Mouse (Mus musculus) stomach, postnatal 0 days (tissue): ENCODE measurements around the gene Gm49403. TPM values are rescaled to one million over a fixed set of nuclear protein-coding genes. Genes with fewer than 3 reads are reported as not detected.

ENCODE experiments used
- ATAC-seq: fragments of 200-750 bp; cut with Nextera tagmentation; 2 replicates; pipeline ENCODE4 v1.8.0; 2017; ENCODE audit not compliant: low FRiP score, low TSS enrichment
- DNase-seq: peaks from one replicate; pipeline ENCODE4 v3.0.0-alpha.2; 2016; ENCODE audit warnings: low spot score
- H3K27ac ChIP-seq: fragments of 300-500 bp; sonication (generic); replicated peaks from 2 replicates; pipeline ENCODE4 v1.5.1; 2014; ENCODE audit warnings: mild to moderate bottlenecking, control low read depth
- H3K27me3 ChIP-seq: fragments of 300-500 bp; sonication (generic); 2 replicates; pipeline ENCODE4 v1.6.1; 2014; ENCODE audit warnings: low read length; ENCODE audit not compliant: control insufficient read depth, insufficient read depth
- H3K36me3 ChIP-seq: fragments of 300-500 bp; sonication (generic); 2 replicates; pipeline ENCODE4 v1.6.1; 2014; ENCODE audit warnings: low read length, mixed read lengths; ENCODE audit not compliant: control insufficient read depth, insufficient read depth
- H3K4me1 ChIP-seq: fragments of 300-500 bp; sonication (generic); replicated peaks from 2 replicates; pipeline ENCODE4 v1.6.1; 2014; ENCODE audit warnings: antibody characterized with exemption; ENCODE audit not compliant: control insufficient read depth, insufficient read depth
- H3K4me2 ChIP-seq: fragments of 300-500 bp; sonication (generic); replicated peaks from 2 replicates; pipeline ENCODE4 v1.6.1; 2014; ENCODE audit warnings: low read depth, mild to moderate bottlenecking, control low read depth, moderate library complexity
- H3K4me3 ChIP-seq: fragments of 300-500 bp; sonication (generic); 2 replicates; pipeline ENCODE4 v1.5.1; 2014; ENCODE audit warnings: low read depth, low read length, control low read depth
- H3K9ac ChIP-seq: fragments of 300-500 bp; sonication (generic); 2 replicates; pipeline ENCODE4 v1.6.1; 2014; ENCODE audit warnings: mild to moderate bottlenecking, low read length, control low read depth, mixed read lengths
- H3K9me3 ChIP-seq: fragments of 300-500 bp; sonication (generic); 2 replicates; pipeline ENCODE4 v1.6.1; 2016; ENCODE audit warnings: low read length; ENCODE audit not compliant: control insufficient read depth
- CTCF ChIP-seq: IDR thresholded peaks from 2 replicates; pipeline ENCODE4 v1.5.1; 2016; ENCODE audit warnings: antibody characterized with exemption, low read depth, mild to moderate bottlenecking, moderate library complexity
- EP300 ChIP-seq: optimal IDR thresholded peaks from 2 replicates; pipeline ENCODE3; 2016; ENCODE audit warnings: antibody characterized with exemption
- WGBS: fragments of 180-500 bp; shearing (Covaris S2); extraction: QIAGEN DNeasy Blood & Tissue Kit; methylation state at CpG from one replicate; pipeline ENCODE4 v1.1.7; 2014; 5-methylcytosine and 5-hydroxymethylcytosine counted together
- polyA plus RNA-seq: library from polyadenylated mRNA; unstranded; fragments of >200 nt; fragmentation: Nextera tagmentation; extraction: Ambion mirVana; gene quantifications from 2 replicates; pipeline ENCODE4 v1.2.1, GENCODE M21; 2015

Gm49403 gene
- polyA plus RNA-seq, 1 experiment from 2014 or later: not detected

DNA sequence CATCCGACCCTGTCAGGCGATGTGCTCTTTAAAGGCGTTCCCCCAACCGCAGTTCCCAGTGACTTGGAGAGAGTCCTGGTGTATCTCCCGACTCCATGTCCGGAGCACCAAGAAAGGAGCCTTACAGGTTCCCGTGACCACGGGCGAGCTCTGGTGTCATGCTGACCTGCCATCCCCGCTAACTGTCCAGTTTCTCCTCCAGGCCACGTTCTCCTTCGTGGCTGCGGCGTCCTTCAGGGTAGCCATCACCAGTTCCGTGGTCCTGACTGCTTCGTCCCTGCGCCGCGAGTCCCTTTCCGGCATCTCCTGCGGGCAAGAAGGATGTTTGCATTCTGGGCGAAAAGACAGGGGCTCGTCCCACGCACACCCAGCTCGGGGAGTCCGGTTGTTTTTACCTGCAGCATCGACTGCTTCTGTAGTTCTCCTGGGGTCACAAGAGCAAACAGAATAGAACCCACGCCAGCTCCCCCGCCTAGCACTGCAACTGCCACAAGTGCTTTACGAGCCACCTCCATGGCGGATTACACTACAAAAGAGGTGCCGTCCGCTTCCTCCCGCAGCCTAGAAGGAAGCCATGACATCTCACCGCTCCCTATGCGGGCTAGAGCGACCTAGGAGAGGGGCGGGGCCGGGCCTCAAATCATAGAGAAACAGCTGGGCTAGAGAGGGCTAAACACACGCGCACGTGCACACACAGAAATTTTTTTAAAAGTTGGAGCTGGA, 3.3 kb upstream of the Gm49403 start, which contains the start of gene Uqcc3:
Gene Uqcc3, minus strand, starts transcription at position 613 of the 723 bp plus-strand sequence.
- Histone ChIP-seq H3K27me3 (no peaks in the 10 kb centered on the region), H3K4me2 (peak within 1 kb of the TSS; percentile 79), H3K9ac (peak within 1 kb of the TSS; percentile 83), H3K4me3 (peak within 1 kb of the TSS; percentile 82), H3K36me3 (peaks cover 8% of the 10 kb centered on the region; the same call in 1 of the 2 replicates), H3K9me3 (no peaks in the 10 kb centered on the region), H3K27ac (peak within 1 kb of the TSS; percentile 92), H3K4me1 (no peaks in the 10 kb centered on the region)
- DNase-seq (peak; percentile 90), ATAC-seq (peak; percentile 94)
- TF ChIP-seq EP300: no peak
- TF ChIP-seq CTCF: no peak
- WGBS: under 1% methylated on average over 42 of the region's 42 CpGs

DNA sequence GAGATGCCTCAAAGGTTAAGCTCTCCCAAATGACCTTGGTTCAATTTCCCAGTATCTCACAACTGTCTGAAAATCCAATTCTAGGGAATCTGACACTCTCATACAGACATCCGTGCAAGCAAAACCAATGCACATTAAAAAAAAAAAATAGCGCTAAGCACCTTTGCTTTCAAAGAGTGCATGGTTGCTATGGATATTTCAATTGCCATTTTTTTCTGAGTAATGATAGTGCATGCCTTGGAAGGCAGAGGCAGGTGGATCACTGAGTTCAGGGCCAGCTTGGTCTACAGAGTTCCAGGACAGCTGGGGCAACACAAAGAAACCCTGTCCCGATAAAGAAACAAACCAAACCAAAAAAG, 2.7 kb upstream of the Gm49403 start:
- no peaks in the 10 kb centered on the region for H3K4me1 ChIP-seq
- DNase-seq: no peak
- no peaks in the 10 kb centered on the region for H3K9me3 ChIP-seq
- ATAC-seq: peak; percentile 14
- peaks cover 3% of the 10 kb centered on the region; the same call in 1 of the 2 replicates for H3K36me3 ChIP-seq
- no peaks in the 10 kb centered on the region for H3K27me3 ChIP-seq
- TF ChIP-seq EP300: no peak
- no peak for TF ChIP-seq CTCF
- peak overlapping the region; percentile 82 for H3K4me3 ChIP-seq
- no peak overlapping the region for H3K27ac ChIP-seq
- H3K4me2 ChIP-seq: peak overlapping the region; percentile 79
- 6% methylated on average over 3 of the region's 3 CpGs for WGBS
- peak overlapping the region; percentile 83; the same call in 1 of the 2 replicates for H3K9ac ChIP-seq

DNA sequence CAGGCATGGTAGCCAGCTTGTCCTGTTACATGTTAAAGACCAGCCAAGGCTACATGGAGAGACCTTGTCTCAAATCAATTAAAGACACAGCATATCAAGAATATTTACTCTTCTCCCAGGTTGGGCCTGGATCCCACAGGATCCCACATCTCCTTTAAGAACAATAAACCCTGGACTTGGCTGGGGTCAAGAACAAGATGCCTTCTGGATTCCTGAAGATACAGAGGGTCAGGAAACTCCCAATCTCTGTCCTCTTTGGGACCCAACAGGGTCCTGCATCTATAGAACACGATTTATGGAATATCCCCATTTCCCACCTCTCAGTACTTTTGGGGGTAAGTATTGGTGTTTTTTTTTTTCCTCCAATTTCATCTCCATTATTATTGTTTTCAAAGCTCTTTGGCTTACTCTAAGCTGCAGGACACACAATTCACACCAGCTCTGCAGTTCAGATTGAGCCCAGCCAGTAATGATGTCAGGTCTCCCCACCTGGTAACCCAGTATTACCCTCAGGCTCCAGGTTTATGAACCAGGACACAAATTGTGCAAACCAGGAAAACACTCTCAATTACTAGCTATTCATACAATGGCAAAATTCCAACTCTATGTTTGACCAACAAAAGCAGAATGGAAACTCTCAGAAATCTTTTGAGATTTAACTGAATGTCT, 3.3 kb downstream of the Gm49403 start:
- no peak overlapping the region; the same call in 1 of the 2 replicates for H3K4me2 ChIP-seq
- no peaks in the 10 kb centered on the region for H3K27me3 ChIP-seq
- H3K27ac ChIP-seq: no peak overlapping the region; the same call in 1 of the 2 replicates
- no peak overlapping the region for H3K4me3 ChIP-seq
- no peaks in the 10 kb centered on the region for H3K9me3 ChIP-seq
- ATAC-seq (no peak), DNase-seq (no peak)
- TF ChIP-seq CTCF (no peak), EP300 (no peak)
- WGBS: 55% methylated on average over 1 of the region's 1 CpGs
- no peaks in the 10 kb centered on the region for H3K36me3 ChIP-seq
- no peak overlapping the region for H3K9ac ChIP-seq
- peaks cover 4% of the 10 kb centered on the region; the same call in 1 of the 2 replicates for H3K4me1 ChIP-seq

DNA sequence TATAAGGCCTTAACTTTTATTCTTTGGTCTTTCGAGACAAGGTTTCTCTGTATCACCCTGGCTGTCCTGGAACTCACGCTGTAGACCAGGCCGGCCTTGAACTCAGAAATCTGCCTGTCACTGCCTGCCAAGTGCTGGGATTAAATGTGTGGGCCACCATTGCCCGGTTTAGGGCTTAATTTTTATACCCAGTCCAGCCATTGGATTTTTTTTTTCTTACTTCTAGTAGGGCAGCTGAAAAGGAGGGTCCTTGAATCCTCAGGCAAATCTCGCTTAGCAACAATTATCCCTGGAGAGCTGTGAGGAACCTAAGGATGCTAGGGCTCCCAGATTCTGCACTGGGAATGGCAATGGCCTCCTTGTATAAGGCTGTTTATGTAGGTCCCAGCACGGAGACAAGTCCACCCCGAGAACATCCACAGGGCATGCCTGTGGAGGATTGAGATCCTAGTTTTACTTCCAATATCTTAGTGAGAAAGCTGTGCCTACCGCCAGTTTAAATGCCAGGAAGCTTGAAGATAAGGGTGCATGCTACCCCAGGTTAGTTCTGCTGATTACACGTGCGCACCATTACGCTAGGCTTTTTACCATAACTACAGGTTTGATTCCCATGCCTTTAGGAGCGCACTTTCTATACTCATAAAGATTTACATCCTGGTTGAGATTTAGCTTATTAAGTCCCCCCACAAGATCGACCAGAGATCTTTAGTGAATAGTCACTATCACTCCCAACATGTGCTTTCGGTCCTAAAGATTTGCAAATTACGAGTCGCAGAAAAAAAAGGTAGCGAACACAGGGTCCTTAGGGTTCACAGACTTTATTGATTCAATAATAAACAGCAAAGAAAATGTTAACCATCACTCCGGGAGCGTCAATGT, 4.1 kb downstream of the Gm49403 start:
- Histone ChIP-seq H3K4me2 (peak overlapping the region; percentile 63), H3K4me3 (peak overlapping the region; percentile 69), H3K9ac (peak overlapping the region; percentile 78), H3K4me1 (peaks cover 4% of the 10 kb centered on the region; the same call in 1 of the 2 replicates), H3K9me3 (no peaks in the 10 kb centered on the region), H3K27ac (peak overlapping the region; percentile 75), H3K36me3 (no peaks in the 10 kb centered on the region), H3K27me3 (no peaks in the 10 kb centered on the region)
- WGBS: 14% methylated on average over 19 of the region's 19 CpGs
- ATAC-seq: no peak
- peak; percentile 19 for DNase-seq
- TF ChIP-seq EP300: no peak
- no peak for TF ChIP-seq CTCF

DNA sequence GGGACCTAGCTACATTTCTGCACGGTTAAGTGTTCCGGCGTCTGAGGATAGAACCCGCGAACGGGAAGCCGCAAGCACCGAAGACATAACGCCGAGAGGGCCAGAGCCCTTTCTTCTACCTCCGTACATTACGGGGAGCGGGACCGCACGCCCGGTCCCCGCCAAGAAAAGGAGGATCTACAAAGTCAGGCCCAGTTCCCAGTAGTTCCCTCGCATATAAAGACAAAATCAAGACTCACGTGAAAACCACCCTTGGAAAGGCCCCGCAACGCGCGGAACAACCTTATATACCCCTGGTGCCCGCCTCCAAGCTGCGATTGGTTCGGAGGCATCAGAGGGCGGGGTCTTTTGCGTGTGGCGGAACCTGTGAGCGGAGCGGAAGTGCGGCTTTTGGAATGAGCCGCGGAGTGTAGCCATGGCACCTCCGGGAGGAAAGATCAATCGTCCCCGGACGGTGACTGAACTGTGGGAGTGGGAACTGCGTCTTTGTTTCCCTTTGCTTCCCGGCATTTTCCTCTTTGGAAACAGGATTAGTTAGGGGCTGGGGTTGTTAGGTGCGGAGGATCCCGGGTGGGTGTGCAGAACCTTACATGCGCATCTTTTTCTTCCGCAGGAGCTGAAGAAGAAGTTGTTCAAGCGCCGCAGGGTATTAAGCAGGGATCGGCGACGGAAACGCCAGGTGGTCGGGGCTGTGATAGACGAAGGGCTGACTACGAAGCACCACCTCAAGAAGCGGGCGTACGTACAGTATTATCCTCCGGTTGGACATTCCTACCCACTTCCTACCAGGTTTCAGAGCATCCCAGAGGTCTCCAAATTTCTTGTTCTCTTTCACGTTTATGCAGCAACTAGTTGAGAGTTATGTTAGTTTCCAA, 5.0 kb downstream of the Gm49403 start, which contains the start of the genes 1810009A15Rik and Gm49416:
Gene 1810009A15Rik, plus strand, starts transcription at position 343 of the 875 bp plus-strand sequence.
Gene Gm49416, plus strand, starts transcription at position 416 of the 875 bp plus-strand sequence.
- Histone ChIP-seq H3K9me3 (no peaks in the 10 kb centered on the region), H3K4me2 (peak within 1 kb of the TSS; percentile 63), H3K27me3 (no peaks in the 10 kb centered on the region), H3K4me1 (peaks cover 4% of the 10 kb centered on the region; the same call in 1 of the 2 replicates), H3K9ac (peak within 1 kb of the TSS; percentile 78), H3K4me3 (peak within 1 kb of the TSS; percentile 69), H3K36me3 (no peaks in the 10 kb centered on the region), H3K27ac (peak within 1 kb of the TSS; percentile 85)
- under 1% methylated on average over 58 of the region's 58 CpGs for WGBS
- TF ChIP-seq CTCF (no peak), EP300 (no peak)
- DNase-seq (peak; percentile 97), ATAC-seq (peak; percentile 94)
